Mouse (Mus musculus) skeletal muscle tissue, adult 2 months (tissue): ENCODE results near the gene Cald1.
A peak's percentile ranks its signal among the peaks of the same experiment; 100 is the strongest.

Experiments used
- DNase-seq: peaks from one replicate; pipeline ENCODE4 v3.0.0-alpha.2; 2012; ENCODE audit warnings: low read depth, low spot score

Gene Cald1

GRCm38 (mm10) chr6:34613122-34613521, 14.8 kb downstream of the Cald1 start:
- DNase-seq: no peak

- DNase-seq: no peak
Measured at GRCm38 (mm10) chr6:34615419-34615818, 17.1 kb downstream of the Cald1 start.

DNA sequence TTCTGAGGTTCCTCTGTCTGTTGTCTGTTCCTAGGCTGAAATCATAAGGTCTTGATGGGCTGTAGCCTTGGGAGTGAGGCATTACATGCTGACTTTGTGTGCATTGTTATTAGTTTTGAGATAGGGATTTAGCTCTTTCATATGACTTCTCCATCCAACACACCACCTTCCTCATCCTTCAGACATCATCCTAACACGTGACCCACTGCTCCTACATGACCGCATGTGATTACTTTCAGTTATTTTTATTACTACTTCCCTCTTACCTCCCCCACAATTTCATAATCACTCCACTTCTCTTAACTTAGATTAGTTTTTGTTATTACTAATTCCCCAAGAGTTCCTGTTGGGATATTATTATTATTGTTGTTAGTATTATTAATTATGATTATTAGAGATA, 21.2 kb downstream of the Cald1 start:
- no peak for DNase-seq

DNA sequence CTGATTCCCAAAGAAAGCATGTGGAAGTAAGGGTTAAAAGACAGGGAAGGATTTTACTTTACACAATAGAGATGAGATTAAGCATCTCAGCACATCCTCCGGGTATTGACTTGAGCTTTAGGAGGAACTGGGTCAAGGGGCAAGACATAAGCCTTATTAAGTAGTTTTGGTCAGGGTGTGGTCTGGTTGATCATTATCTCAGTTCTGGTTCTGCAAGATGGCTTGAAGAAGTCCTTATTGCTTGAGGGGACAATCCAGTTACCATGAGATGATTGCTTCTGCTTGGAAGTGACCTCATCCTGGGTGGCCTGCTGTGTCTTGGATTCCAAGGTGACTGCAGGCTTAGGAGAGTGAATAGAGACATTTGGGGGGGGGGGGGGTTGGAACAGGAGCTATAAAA, 21.9 kb downstream of the Cald1 start:
- DNase-seq: no peak

DNA sequence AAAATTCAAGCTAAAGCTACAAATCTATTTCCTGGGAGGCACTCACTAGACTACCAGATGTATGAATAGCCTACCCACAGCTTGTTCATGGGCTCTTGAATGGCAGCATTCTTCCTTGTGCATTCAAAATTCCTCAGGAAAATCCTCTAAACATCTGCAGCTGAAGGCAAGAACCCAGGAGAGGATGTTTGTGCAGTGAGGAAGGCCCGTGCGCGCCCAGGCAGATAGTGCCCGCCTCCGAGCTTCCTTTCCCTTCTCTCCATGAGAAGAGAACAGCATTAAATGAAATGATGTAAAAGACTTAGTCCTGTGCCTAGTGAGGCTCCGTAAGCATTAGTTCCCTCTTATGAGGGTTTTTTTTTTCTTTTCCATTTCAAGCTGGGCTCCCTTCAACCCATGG, 24.6 kb downstream of the Cald1 start:
- no peak for DNase-seq

DNA sequence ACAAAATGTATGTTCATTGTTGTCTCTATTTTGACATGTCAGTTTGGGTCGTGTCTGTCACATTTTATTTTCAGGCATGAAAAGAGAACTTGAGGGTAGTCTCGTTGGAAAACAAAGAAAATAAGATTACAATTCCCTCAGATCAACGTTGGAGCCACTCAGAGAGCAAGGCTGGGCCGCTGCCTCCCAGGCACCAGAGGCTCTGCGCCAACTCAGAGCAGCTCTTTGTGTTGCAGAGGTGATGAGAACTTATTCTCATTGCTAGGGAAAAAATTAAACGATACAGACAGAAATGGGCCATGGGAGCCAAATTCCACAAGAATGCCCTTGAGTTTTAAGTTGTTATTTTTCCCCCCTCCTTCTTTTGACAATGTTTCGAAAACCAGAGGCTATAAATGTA, 25.0 kb downstream of the Cald1 start:
- no peak for DNase-seq

DNA sequence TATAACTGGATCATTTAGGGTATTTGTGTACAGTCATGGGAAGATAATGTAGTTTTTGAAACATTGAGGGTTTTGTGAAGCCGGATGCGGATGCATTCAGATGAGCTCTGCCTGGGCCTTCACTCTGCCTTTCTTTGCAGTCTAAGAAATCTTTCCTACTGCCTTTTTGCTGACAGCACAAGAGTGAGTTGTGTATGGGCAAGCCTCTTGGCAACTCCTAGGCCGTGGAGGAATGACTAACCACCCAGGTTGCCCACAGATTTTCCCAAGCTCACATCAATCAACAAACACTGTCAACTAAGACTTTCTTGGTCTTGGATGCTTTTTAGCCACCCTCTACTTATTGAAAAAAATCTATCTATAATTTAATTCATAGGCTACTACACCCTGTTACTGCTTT, 26.2 kb downstream of the Cald1 start:
- no peak for DNase-seq

- no peak for DNase-seq
Measured at GRCm38 (mm10) chr6:34626586-34627245, 28.4 kb downstream of the Cald1 start.

- DNase-seq: no peak
Measured at GRCm38 (mm10) chr6:34628131-34628530, 29.8 kb downstream of the Cald1 start.

DNA sequence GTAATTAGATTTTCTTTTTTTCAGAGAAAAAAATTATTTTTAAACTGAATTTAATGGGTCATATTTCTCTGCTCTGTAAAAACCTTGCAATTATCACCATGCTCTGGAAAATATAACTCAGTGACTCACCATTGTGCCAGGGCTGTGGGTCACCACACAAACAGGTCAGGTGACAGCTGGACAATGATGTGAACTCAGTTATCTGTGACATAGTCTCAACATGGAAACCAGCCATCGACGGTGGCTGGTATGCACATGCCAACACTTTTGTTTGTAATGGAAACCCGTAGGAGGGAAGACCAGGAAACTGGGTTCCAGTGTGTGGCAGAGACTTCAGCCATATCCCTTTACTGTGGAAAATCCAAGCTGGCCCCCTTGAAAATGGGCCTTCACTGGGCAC, 35.5 kb downstream of the Cald1 start:
- no peak for DNase-seq

DNA sequence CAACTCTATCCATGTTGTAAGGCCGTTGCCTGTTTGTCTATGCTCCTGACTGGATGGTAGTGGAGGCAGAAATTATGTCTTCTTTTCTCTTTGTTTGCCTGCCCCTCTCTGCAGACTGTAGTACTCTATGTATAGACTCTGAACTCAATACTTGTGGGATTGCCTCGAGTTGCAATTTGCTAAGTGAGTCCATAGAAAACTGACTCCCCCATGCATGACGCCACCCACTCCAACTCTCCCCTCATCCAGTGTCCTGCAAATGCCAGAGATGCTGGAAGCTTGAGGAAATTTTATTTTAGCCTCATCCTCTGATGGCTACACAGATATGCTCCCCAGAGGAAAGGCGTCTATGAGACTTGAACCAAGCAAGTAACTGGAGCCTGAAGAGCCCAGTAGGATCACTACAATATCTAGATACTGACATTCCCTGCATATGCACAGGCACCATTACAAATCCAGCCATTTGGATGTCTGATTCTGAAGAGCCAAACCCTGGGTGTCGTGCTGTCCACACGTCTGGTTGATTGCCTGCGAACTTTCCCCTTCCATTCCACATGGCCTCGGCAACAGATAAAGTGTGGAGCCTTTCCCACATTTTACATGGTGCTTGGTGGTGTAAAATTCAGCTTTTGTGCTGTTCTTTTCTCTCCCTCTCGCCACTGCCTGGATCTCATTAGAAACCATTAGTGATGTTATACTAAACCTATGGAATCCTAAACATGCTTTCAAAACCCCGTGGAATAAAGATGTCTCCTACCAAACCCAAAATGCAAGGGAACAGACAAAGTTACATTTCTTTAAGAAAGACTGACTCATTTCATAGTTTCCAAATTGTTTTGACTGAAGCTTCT, 39.5 kb downstream of the Cald1 start:
- no peak for DNase-seq

DNA sequence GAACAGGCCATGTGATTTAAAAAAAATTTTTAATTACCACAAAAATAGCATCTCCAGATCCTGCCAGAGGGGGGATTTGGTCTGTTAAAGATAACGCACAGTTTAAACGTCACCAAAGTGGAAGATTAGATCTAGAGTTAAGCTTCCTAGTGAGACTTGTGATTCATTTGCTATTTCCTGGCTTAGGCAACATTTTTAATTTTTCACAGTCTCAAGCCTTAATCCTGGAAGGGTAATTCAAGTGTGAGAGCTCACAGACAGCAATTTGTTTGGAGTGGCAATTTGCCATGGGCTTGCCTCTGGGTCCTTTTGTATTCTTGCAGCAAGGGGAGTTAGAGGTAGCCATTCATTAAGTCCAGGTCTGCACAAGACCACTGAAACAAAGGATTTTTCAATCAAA, 40.4 kb downstream of the Cald1 start:
- DNase-seq: no peak

DNA sequence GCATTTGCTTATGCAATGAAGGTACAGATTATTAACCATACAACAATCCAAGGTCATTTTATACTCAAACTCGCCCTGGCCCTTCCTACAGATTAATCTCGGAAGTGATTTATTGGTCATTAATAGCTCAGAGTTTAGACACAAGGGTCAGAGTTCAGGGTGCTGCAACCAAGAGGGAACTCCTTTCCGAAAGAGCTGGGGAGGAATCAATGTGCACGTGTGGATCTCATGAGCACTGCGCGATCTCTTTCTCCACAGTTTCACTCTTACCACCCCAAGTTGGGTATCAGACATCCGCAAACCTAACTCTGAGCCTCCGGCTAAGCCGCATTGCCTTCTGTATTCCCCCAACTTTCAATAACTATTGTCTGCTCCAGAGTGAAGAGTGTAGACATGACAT, 41.9 kb downstream of the Cald1 start:
- DNase-seq: no peak

DNA sequence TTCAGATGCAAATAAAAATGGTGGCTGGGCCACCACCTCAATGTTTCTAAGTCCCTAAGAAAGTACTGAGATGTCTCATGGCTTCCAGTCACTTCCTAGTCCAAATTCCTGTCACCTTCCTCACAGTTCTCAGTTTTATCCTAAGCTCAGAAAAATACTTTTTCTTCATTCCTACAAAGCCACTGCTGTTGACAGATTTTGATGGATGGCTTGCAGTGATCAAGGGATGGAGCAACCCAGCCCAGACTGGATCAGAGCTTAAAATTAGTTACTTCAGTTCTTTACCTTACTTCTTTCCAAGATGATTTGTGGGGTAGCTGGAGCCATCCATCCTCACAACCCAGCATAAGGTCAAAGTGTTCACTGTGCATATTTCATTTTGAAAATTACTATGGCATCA, 42.8 kb downstream of the Cald1 start:
- DNase-seq: no peak

DNA sequence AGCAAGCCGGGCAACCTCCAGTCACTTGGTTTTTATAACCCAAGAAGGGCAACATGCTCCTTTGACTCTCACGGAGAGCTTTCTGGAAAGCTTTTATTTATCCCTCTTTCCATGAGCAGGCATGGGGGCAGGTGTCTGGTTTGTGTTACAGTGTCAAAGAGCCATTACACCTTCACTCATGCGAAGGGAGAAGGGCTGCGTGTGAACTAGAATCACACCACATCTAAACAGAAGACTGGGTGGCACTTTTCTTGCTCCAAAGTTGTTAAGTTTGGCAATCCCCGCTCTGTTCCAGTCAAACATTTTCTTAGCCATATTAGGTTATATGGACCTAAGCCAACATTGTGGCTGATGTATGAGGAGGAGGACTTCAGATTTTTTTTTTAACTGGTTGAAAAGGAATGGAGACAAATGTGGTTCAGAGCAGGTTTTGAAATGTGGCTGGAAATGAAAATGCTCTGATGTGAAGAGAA, 43.8 kb downstream of the Cald1 start:
- no peak for DNase-seq

DNA sequence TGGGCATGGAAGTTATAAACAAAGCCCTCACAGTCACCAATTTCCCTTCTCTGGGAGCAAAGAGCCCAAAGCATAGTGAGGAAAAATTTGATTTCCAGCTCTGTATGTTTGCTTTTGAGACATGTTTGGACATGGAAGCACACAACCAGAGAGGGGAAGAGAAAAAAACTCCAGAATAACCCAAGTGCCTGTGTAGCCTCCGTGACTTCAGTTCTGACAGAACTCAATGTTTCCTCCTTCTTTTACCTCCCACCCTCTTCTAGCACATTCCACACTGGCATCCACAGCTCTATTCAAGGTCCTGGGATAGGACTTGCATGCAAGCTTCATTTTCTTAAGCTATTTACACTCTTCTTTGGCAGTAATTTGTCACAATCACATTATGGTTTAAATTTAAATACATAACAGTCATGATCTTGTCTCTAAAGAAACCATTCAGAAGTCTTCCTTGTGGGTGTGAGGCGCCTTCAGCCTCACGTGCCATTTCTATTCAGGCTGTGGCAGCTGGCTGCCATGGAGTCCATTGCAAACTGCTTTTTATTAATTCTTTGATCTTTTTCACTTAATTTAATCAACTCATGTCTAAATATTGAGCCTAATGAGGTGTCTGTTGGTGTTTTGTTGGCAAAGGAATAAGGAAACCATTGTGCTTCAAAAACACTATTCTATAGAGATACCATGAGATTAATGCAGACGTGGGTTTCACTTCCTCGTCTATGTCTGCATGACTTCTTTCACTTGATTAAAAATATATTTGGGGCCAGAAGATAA, 49.9 kb downstream of the Cald1 start:
- no peak for DNase-seq

GRCm38 (mm10) chr6:34651298-34651697, 53.0 kb downstream of the Cald1 start:
- no peak for DNase-seq

GRCm38 (mm10) chr6:34655719-34656118, 57.4 kb downstream of the Cald1 start:
- no peak for DNase-seq

DNA sequence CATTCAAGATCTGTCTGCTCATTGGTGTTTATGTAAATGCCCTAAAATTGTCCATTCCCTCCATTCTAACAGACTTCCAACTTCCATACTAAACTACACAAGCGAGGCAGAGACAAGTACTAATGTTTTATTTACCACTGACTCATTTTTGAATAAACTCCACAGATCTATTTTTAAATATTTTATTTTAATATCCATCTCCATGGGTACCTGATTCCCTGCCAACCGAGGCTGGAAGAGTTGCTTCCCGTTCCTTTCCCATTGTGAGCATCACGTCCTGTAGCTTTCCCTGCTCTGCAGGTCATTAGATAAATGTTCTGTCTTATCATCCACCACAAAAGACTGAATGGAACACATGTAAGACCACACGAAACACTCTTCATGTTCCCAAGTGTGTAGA, 60.5 kb downstream of the Cald1 start:
- no peak for DNase-seq

DNA sequence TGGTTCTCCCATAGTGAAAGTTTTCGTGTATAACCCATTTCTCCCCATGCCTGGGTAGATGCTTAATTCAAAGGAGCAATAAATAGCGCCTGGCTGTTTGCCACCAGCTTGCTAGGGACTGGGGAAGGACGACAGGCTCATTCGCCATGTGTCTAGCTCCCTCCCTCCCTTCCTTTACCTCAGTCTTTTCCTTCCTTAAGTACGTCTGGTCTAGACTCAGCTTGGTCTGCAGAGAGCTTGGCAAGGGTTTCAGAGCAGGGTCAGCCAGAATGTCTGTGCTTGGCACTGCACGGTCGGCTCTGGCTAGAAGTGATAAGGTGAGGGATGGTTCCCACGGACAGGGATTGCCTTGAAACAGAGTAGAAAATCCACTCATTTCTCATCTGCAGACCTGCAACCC, 62.4 kb downstream of the Cald1 start:
- peak; percentile 27 for DNase-seq

- no peak for DNase-seq
Measured at GRCm38 (mm10) chr6:34662626-34663025, 64.3 kb downstream of the Cald1 start.

GRCm38 (mm10) chr6:34664291-34664690, 66.0 kb downstream of the Cald1 start:
- no peak for DNase-seq
